Mouse (Mus musculus): ENCODE data around the gene AC134908.4. TPM values are rescaled to one million over a fixed set of nuclear protein-coding genes. Genes with fewer than 3 reads are reported as not detected.
"Not testable (repeated sequence)": the region's sequence is repeated elsewhere in the genome, so short reads cannot be mapped to it uniquely, and the experiment has no call there.

Gene AC134908.4
- total RNA-seq, 2 experiments from 2014 or later: not detected

DNA sequence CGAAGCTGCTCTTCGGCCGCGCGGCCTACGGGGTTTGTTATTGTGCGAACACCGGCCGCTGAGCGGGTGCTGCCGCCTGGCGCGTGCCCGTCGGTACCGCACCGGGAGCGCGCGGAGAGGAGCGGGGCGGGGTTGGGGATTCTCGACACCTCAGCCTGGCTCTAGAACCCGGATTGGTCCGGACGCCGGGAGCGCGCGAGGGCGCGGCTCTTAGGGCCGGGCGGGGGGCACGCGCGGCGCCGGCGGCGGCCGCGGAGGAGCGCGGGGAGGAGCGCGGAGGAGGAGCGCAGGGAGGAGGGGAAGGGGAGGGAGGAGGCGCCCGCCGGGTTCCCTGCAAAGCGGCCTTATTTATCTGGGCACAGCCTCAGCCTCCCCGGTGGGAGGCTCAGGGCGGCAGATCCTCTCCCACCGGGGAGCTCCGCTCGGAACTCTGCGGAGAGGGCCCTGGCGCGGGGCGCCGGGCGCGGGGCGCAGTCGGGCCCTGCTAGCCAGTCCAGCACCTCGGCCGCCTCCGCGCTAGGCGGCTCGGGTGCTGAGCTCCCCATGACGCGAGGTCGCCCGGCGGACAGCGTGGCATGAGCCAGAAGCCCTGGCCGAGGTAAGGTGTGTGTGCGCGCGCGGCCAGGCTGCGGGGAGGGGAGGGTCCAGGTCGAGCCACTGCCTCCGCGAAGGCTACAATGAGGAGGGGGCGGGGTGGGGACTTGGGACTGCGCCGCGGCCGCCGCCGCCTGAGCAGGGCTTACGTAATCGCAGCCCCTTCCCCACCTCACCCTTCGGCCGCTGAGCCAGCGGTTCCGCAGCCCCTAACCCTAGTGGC is 13.5 kb upstream of the AC134908.4 start, which contains the start of gene Fbxl16:
Fbxl16 (plus strand) TSS at position 297 of the 817 bp plus-strand sequence.
- ATAC-seq (replicated peaks; ENCODE audit: poor library complexity, severe bottlenecking): peak; percentile 16; the same call in 1 of the 2 replicates

GRCm38 (mm10) chr17:25808028-25808427 is 12.6 kb upstream of the AC134908.4 start:
- no peak for ATAC-seq (replicated peaks; ENCODE audit: poor library complexity, severe bottlenecking)

DNA sequence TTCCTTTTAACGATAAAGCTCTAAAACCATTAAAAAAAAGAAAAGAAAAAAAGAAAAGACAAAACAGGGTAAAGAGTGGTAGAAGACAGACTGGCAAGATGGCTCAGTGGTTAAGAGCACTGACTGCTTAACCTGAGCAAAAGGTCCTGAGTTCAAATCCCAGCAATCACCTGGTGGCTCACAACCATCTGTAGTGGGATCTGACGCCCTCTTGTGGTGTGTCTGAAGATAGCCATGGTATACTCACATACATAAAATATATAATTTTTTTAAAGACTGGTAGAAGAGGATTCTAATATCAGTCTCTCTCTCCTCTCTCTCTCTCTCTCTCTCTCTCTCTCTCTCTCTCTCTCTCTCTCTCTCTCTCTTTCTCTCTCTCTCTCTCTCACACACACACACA is 12.0 kb upstream of the AC134908.4 start:
- ATAC-seq (replicated peaks; ENCODE audit: poor library complexity, severe bottlenecking): not testable (repeated sequence)

GRCm38 (mm10) chr17:25806507-25806906 is 11.0 kb upstream of the AC134908.4 start:
- ATAC-seq (replicated peaks; ENCODE audit: poor library complexity, severe bottlenecking): no peak

- ATAC-seq (replicated peaks; ENCODE audit: poor library complexity, severe bottlenecking): peak; percentile 31; the same call in 1 of the 2 replicates
These were observed 7.5 kb upstream of the AC134908.4 start for GRCm38 (mm10) chr17:25802825-25803517.

DNA sequence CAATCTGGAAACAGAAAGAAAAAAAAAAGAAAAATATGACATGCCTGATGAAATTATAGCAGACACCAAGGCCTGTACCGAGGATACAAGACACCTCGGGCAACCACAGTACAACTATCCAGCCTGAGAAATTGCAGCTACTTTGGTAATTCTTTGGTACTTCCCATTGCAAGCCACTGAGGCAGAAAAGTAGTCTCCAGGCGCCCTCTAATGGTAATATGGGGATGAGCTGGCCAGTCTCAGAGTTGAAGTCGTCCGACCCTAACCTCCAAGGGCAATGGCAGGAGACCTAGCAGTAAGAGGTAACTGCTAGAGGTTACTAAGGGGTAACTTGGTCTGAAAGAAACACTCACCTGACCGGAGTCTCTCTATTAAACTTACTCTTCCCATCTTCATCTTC is 5.6 kb upstream of the AC134908.4 start:
- ATAC-seq (replicated peaks; ENCODE audit: poor library complexity, severe bottlenecking): peak; percentile 62

DNA sequence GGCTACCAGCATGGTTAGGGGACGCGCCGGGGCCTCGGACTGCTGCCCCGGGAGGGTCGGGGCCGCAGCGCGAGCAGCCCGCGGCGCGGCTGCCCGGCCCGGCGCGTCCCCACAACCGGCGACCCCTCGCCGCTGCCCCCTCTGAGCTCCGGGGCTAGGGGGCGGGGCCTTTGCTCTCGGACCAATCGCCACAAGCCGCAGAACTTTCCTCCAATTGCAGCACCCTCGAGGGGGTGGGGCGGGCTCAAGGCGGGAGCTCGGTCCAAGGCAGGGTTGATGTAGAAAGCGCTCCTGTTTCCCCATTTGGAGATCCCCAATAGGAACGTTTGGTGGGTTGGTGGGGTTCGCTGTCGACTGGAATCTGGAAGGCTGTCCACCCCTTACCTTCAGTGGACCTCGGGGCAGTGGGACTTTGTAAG is 1.5 kb upstream of the AC134908.4 start, which contains the start of gene Metrn:
Metrn (minus strand) TSS at position 186 of the 419 bp plus-strand sequence.
- ATAC-seq (replicated peaks; ENCODE audit: poor library complexity, severe bottlenecking): peak; percentile 83

- no peak for ATAC-seq (replicated peaks; ENCODE audit: poor library complexity, severe bottlenecking)
These were observed 832 bp upstream of the AC134908.4 start for GRCm38 (mm10) chr17:25796211-25796771.

DNA sequence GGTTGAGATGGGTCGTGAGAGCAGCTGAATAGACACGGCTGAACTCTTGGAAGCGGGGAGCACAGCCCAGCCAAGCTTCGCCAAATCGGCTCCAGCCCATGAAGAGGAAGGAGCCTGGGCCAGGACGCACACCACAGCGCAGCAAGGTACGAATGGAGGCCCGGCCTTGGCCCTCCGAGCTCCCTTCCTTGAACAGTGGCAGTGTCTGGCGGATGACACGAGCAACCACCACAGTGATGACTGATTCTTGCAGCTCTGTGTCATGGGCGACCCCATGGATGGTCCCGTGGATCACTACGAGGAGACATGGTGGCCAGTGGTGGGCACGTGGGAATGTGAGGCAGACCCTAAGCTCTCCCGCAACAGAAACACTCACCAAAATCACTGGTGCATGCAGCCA is 461 bp downstream of the AC134908.4 start:
- ATAC-seq (replicated peaks; ENCODE audit: poor library complexity, severe bottlenecking): no peak

DNA sequence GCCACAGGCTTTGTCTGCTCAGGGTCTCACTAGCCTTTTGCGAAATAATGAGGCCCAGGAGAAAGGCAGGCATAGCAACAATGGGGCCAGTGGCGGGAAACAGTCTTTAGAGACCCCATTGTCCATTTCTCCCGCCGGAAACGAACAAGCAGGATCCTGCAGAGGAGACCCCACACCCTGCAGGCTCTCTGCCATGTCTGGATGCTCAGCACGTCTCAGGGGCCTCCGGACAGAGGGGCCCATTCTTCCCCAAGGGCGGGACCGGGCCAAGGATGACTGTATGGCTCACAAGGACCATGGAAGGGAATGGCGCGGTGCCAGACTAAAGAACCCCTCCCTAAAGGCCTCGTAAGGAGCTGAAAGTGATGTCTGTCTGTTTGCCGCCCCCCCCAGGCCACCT is 1.3 kb downstream of the AC134908.4 start:
- ATAC-seq (replicated peaks; ENCODE audit: poor library complexity, severe bottlenecking): no peak

DNA sequence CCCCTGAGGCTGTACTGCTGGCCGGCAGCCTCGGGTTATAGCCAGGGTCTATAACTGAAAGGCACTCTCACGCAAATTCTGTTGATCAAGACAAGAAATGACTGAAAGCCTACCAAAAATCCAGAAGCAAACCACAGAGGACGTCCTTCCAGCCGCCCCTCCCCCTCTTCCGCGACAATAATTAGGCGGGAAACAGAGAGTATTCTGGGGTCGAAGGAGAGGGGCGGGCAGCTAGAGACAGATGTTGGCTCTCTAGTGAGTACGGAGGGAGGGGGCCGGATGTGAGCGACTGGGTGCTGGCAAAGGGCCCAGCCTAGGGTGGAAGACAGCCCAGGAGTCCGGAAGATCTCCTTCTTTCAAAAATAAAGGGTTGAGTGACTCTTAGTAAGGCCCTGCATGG is 2.8 kb downstream of the AC134908.4 start, which contains the start of gene Fam173a:
Fam173a (minus strand) TSS at position 287 of the 400 bp plus-strand sequence.
- ATAC-seq (replicated peaks; ENCODE audit: poor library complexity, severe bottlenecking): peak; percentile 44

DNA sequence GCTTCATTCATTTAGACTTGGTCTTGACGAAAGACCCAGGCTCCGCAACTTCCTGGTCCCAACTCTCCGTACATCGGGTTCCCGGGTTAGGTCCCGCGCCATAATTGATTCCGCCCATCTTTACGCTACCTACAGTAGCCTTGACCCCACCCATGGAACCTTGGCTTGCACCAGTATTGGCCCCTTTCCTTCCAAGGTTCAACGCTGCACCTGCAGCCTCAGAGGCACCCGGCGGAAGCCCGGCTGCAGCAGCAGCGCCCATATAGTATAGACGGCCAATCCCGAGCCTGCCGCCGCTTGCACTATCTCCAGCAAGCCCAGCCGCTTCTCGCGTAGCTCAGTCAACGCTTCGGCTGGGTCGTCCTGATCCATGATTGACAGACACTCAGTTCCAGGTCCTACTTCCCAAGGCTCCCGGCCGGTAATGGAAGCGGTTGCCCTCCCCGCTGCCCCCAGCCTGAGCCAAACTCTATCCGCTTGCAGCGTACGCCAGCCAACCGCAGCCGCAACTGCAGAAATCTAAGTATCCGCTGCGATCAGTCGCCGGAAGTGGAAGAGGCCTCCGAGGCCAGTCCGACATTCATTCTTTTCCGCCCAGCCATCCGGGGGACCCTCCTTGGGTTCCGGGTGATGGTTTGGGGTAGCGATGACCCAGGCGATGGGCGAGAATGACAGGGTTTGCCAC is 3.5 kb downstream of the AC134908.4 start:
- peak; percentile 63 for ATAC-seq (replicated peaks; ENCODE audit: poor library complexity, severe bottlenecking)

GRCm38 (mm10) chr17:25791320-25791842 is 4.1 kb downstream of the AC134908.4 start:
- ATAC-seq (replicated peaks; ENCODE audit: poor library complexity, severe bottlenecking): no peak

- ATAC-seq (replicated peaks; ENCODE audit: poor library complexity, severe bottlenecking): no peak
These were observed 8.5 kb downstream of the AC134908.4 start for GRCm38 (mm10) chr17:25786781-25787504.

DNA sequence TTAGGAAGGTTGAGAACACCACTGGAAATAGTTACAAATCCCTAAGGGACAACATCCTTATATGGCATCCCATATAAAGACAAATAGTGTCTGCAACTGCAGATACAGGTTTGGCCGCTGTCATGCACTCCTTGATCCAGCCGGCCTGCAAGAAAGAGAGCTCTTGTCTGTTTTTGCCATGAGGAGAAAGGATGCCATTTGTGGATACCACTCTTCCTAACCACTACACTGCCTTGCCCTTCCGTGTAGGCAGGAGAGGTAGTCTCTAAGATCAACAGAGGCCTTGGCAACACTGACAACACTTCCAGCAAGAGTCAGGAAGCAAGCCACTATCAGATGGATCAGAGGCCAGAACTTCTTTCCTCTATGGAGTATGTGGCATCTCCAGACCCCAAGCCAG is 9.2 kb downstream of the AC134908.4 start, which contains the start of gene Ccdc78:
Ccdc78 (plus strand) TSS at position 301 of the 400 bp plus-strand sequence.
- ATAC-seq (replicated peaks; ENCODE audit: poor library complexity, severe bottlenecking): no peak

DNA sequence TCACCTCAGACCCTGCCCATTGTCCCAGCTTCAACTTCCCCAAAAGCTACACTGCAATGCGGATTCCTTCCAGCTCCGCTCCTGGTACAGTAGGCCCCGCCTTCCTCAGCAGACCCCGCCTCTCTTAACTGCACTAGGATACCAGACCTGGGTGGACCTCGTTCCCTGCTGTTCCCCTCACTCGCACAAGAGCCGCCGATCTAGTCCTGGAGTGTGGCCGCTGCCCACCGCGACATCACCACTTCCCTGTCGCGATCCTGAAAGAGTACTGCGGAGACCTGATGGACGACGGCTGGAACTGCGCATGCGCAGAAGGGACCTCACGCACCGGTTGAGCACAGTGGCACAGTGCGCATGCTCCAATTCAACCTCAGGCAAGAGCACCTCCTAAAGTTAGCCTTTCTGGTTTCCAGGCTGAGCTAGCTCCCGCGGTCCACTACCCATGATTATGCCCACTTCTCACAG is 10.1 kb downstream of the AC134908.4 start, which contains the start of gene Haghl:
Haghl (minus strand) TSS at position 393 of the 465 bp plus-strand sequence.
- ATAC-seq (replicated peaks; ENCODE audit: poor library complexity, severe bottlenecking): peak; percentile 87

DNA sequence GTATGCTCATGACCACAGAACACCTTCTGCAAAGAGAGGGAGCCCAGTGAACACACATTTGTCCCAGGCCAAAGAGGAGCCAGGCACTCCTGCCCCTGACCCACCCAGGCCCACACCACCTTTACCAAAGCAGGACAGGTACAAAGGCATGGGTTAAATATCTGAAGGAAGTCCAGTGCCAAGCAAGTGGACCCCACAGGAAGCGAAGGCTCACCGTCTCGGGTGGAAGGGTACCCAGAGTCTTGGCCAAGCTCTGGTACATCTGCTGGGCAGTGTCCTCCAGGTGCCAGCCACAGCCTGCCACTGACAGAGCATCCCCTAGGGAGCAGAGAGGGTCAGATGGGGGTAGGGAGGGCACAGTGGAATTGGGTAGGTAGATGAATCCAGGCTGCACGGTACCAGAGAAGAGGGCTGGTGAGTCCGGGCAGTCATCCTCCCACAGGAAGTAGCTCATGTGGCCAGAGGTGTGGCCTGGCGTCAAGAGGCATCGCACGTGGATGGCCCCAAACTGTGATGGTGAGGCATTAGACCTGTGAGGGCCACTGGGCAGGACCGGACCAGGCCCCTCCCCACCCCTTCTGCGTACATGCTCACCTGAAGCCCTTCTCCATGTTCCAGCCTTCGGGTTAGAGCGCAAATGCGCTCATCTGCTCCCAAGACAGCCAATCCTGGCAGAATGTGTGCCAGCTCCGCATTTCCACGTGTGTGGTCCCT is 11.4 kb downstream of the AC134908.4 start:
- ATAC-seq (replicated peaks; ENCODE audit: poor library complexity, severe bottlenecking): no peak

DNA sequence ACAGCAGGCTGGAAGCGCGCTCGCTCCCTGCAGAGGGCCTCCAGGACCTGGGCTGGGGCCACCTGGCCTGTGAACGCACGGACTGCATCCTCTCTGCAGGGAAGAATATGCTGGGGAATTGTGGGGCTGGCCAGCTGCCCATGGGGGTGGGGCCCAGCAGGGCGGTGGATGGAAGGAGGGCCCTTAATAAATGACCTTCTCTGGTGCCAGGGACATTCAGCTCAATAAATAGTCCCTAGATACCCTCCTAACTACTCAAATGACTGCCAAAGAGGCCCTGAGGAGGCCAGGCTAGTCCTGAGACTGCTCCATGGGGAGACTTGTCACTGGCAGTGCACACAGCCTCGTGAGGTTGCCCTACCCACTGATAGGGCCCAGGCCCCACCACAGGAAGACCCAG is 12.4 kb downstream of the AC134908.4 start:
- ATAC-seq (replicated peaks; ENCODE audit: poor library complexity, severe bottlenecking): no peak
